Mouse (Mus musculus): ENCODE results near the gene Traf3ip3. TPM values are rescaled to one million over a fixed set of nuclear protein-coding genes. Genes with fewer than 3 reads are reported as not detected.

Traf3ip3 gene
- total and polyA plus RNA-seq, 3 experiments = 60.9 to 72.9 (median 68.8) TPM

DNA sequence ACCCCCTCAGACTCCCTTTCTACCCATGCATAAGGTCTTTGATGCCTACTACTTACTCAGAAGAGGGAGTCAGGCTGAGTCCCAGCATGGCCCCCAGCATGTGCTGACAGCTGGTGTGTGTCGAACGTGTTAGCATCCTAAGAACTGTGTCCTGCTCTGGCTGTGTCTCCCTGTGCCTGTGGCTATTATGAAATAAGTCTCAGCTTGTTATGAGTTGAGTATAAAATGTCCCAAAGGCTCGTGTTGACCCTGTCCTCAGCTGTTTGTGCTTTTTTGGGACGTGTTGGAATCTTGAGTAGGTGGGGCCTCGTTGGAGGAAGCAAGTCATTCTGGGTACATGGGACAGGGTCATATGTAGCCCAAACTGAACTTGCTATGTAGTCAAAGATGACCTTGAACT is 12.6 kb upstream of the Traf3ip3 start:
- Histone ChIP-seq H3K27me3 (replicated peaks) (no peaks in the 10 kb centered on the region), H3K27ac (ENCODE audit: insufficient read depth, low read depth) (no peak overlapping the region), H3K4me3 (replicated peaks in 1 of 3; ENCODE audit: low read depth in 2 of 3, low read length in 2 of 3, poor library complexity in 1 of 3) (no peak overlapping the region), H3K36me3 (replicated peaks in 1 of 2; ENCODE audit: control insufficient read depth in 1 of 2, insufficient read depth in 1 of 2, low read length in 1 of 2) (peaks cover 12 to 81% of the 10 kb centered on the region in 2 experiments), H3K79me2 (replicated peaks; ENCODE audit: control insufficient read depth, extremely low read depth, insufficient read depth, poor library complexity, severe bottlenecking) (no peaks in the 10 kb centered on the region; the same call in none of the 2 replicates), H3K4me2 (ENCODE audit: insufficient read depth, low read depth, poor library complexity, severe bottlenecking) (no peak overlapping the region), H3K9ac (ENCODE audit: insufficient read depth, low read depth) (no peak overlapping the region), H3K4me1 (ENCODE audit: control insufficient read depth in 1 of 2, insufficient read depth in 2 of 2) (peaks cover 8 to 40% of the 10 kb centered on the region in 2 experiments), H3K9me3 (replicated peaks; ENCODE audit: low read length) (no peaks in the 10 kb centered on the region)
- no peak for DNase-seq (ENCODE audit: extremely low read depth)
- TF ChIP-seq ETS1 (conservative IDR thresholded peaks at IDR 0.05; ENCODE audit: low read depth, low read length) = no peak
- no peak for TF ChIP-seq HCFC1 (IDR thresholded peaks at IDR 0.05; ENCODE audit: low read depth, low read length)
- TF ChIP-seq BHLHE40 (IDR thresholded peaks at IDR 0.05; ENCODE audit: low read depth, low read length) = no peak
- no peak for TF ChIP-seq MXI1 (IDR thresholded peaks at IDR 0.05; ENCODE audit: low read depth, low read length)
- no peak for TF ChIP-seq PAX5 (IDR thresholded peaks at IDR 0.05; ENCODE audit: low read length)
- TF ChIP-seq E2F4 (IDR thresholded peaks at IDR 0.05; ENCODE audit: insufficient replicate concordance, low read depth, low read length) = no peak
- no peak for TF ChIP-seq ELF1 (IDR thresholded peaks at IDR 0.05; ENCODE audit: low read depth, low read length)
- TF ChIP-seq SIN3A (IDR thresholded peaks at IDR 0.05; ENCODE audit: low read length) = no peak
- no peak for TF ChIP-seq RCOR1 (conservative IDR thresholded peaks at IDR 0.05; ENCODE audit: low read depth, low read length)
- dilution Hi-C loops (cut with MboI; ENCODE audit: extremely low pct_ligation_motif_present, extremely low pct_unique_long_range_greater_than_20kb, low sequenced_read_pairs) = no loop called here
- in situ Hi-C loops (cut with MboI; ENCODE audit: low pct_ligation_motif_present, low pct_unique_long_range_greater_than_20kb, low sequenced_read_pairs) = no loop called here

DNA sequence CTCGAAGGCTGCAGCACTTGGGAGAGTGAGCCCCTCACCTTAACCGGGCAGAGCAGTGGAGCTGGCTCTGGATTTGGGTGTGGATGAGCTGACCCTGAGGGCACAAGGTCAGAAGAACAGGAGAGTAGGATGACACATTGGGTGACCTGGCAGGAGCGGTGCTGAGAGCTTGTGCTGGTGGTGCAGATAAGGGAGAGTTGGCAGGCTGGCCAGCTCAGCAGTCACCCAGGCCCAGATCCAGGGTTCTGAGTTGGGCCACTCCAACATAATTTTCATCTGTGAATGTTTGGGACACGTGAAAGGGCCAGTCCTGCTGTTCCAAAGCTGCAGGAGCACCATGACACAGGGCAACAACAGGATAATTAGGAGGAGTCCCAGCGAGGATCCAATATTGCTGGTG is 9.9 kb upstream of the Traf3ip3 start:
- Histone ChIP-seq H3K4me1 (ENCODE audit: control insufficient read depth in 1 of 2, insufficient read depth in 2 of 2) (peaks cover 10 to 42% of the 10 kb centered on the region in 2 experiments), H3K27me3 (replicated peaks) (no peaks in the 10 kb centered on the region), H3K27ac (ENCODE audit: insufficient read depth, low read depth) (no peak overlapping the region), H3K4me3 (replicated peaks in 1 of 3; ENCODE audit: low read depth in 2 of 3, low read length in 2 of 3, poor library complexity in 1 of 3) (no peak overlapping the region), H3K4me2 (ENCODE audit: insufficient read depth, low read depth, poor library complexity, severe bottlenecking) (no peak overlapping the region), H3K9ac (ENCODE audit: insufficient read depth, low read depth) (no peak overlapping the region), H3K79me2 (replicated peaks; ENCODE audit: control insufficient read depth, extremely low read depth, insufficient read depth, poor library complexity, severe bottlenecking) (peaks cover 7% of the 10 kb centered on the region), H3K9me3 (replicated peaks; ENCODE audit: low read length) (no peaks in the 10 kb centered on the region), H3K36me3 (replicated peaks in 1 of 2; ENCODE audit: control insufficient read depth in 1 of 2, insufficient read depth in 1 of 2, low read length in 1 of 2) (peaks cover 10 to 59% of the 10 kb centered on the region in 2 experiments)
- dilution Hi-C loops (cut with MboI; ENCODE audit: extremely low pct_ligation_motif_present, extremely low pct_unique_long_range_greater_than_20kb, low sequenced_read_pairs) (no loop called here), in situ Hi-C loops (cut with MboI; ENCODE audit: low pct_ligation_motif_present, low pct_unique_long_range_greater_than_20kb, low sequenced_read_pairs) (no loop called here)
- TF ChIP-seq MAX (IDR thresholded peaks at IDR 0.05; ENCODE audit: low read length) (no peak), KAT2A (IDR thresholded peaks at IDR 0.05; ENCODE audit: insufficient replicate concordance, low read length) (no peak), E2F4 (IDR thresholded peaks at IDR 0.05; ENCODE audit: insufficient replicate concordance, low read depth, low read length) (no peak), MEF2A (IDR thresholded peaks at IDR 0.05; ENCODE audit: borderline replicate concordance, low read depth, low read length) (no peak), CHD1 (IDR thresholded peaks at IDR 0.05; ENCODE audit: low read depth, low read length) (no peak), MAFK (IDR thresholded peaks at IDR 0.05; ENCODE audit: insufficient replicate concordance, low read length) (no peak), USF1 (IDR thresholded peaks at IDR 0.05; ENCODE audit: low read depth, low read length) (no peak), ZMIZ1 (IDR thresholded peaks at IDR 0.05; ENCODE audit: low read depth, low read length) (no peak), ELF1 (IDR thresholded peaks at IDR 0.05; ENCODE audit: low read depth, low read length) (no peak), JUND (conservative IDR thresholded peaks at IDR 0.05; ENCODE audit: low read depth, low read length) (no peak), ZC3H11A (IDR thresholded peaks at IDR 0.05; ENCODE audit: low read depth, low read length) (no peak), IRF4 (IDR thresholded peaks at IDR 0.05; ENCODE audit: low read depth, low read length) (no peak), BHLHE40 (IDR thresholded peaks at IDR 0.05; ENCODE audit: low read depth, low read length) (no peak), TBP (conservative IDR thresholded peaks at IDR 0.05; ENCODE audit: low read depth, low read length) (no peak), RAD21 (IDR thresholded peaks at IDR 0.05; ENCODE audit: low read depth, low read length) (no peak)
- no peak for DNase-seq (ENCODE audit: extremely low read depth)
